Mouse (Mus musculus) limb, embryonic 15.5 days (tissue): ENCODE data around the gene Sfxn3. TPM values are rescaled to one million over a fixed set of nuclear protein-coding genes. Genes with fewer than 3 reads are reported as not detected.

Experiments
- ATAC-seq: fragments of 200-750 bp; cut with Nextera tagmentation; 2 replicates; pipeline ENCODE4 v1.8.0; 2017; ENCODE audit warnings: low read depth, moderate TSS enrichment; ENCODE audit not compliant: insufficient number of reproducible peaks, low FRiP score, low TSS enrichment
- H3K27ac ChIP-seq: fragments of 300-500 bp; sonication (generic); 2 replicates; pipeline ENCODE4 v1.5.1; 2015; ENCODE audit warnings: moderate library complexity, mild to moderate bottlenecking, inconsistent platforms
- H3K27me3 ChIP-seq: fragments of 300-500 bp; sonication (generic); 2 replicates; pipeline ENCODE4 v1.6.1; 2015; ENCODE audit warnings: inconsistent platforms
- H3K36me3 ChIP-seq: fragments of 300-500 bp; sonication (generic); 2 replicates; pipeline ENCODE4 v1.6.1; 2015; ENCODE audit warnings: inconsistent platforms
- H3K4me1 ChIP-seq: fragments of 300-500 bp; sonication (generic); 2 replicates; pipeline ENCODE4 v1.6.1; 2015; ENCODE audit warnings: inconsistent platforms
- H3K4me2 ChIP-seq: fragments of 300-500 bp; sonication (generic); 2 replicates; pipeline ENCODE4 v1.6.1; 2015; ENCODE audit warnings: mild to moderate bottlenecking, inconsistent platforms
- H3K4me3 ChIP-seq: fragments of 300-500 bp; sonication (generic); 2 replicates; pipeline ENCODE4 v1.5.1; 2015; ENCODE audit warnings: mild to moderate bottlenecking, inconsistent platforms
- H3K9ac ChIP-seq: fragments of 300-500 bp; sonication (generic); 2 replicates; pipeline ENCODE4 v1.6.1; 2015; ENCODE audit warnings: inconsistent platforms
- H3K9me3 ChIP-seq: fragments of 300-500 bp; sonication (generic); 2 replicates; pipeline ENCODE4 v1.6.1; 2016; ENCODE audit warnings: inconsistent platforms
- WGBS: fragments of 180-500 bp; shearing (Covaris S2); methylation state at CpG from one replicate; pipeline ENCODE4 v1.1.7; 2015; 5-methylcytosine and 5-hydroxymethylcytosine counted together
- polyA plus RNA-seq: library from polyadenylated mRNA; unstranded; fragments of >200 nt; fragmentation: Nextera tagmentation; extraction: Ambion mirVana; gene quantifications from 2 replicates; pipeline ENCODE4 v1.2.1, GENCODE M21; 2015

The Sfxn3 gene
- polyA plus RNA-seq, 1 experiment from 2014 or later: 33.8 TPM

GRCm38 (mm10) chr19:45067758-45068510 is 20.6 kb downstream of the Sfxn3 start:
- no peak overlapping the region for H3K9ac ChIP-seq
- no peak overlapping the region for H3K4me2 ChIP-seq
- H3K9me3 ChIP-seq: no peaks in the 10 kb centered on the region
- H3K27me3 ChIP-seq: peaks cover 60% of the 10 kb centered on the region
- no peak for ATAC-seq
- H3K4me1 ChIP-seq: peaks cover 4% of the 10 kb centered on the region; the same call in 1 of the 2 replicates
- WGBS: 76% methylated on average over 7 of the region's 7 CpGs
- H3K4me3 ChIP-seq: no peak overlapping the region
- H3K36me3 ChIP-seq: no peaks in the 10 kb centered on the region
- H3K27ac ChIP-seq: no peak overlapping the region

GRCm38 (mm10) chr19:45073871-45074542 is 26.7 kb downstream of the Sfxn3 start:
- Histone ChIP-seq H3K27ac (peak overlapping the region; percentile 99), H3K27me3 (peaks cover 41% of the 10 kb centered on the region), H3K4me2 (peak overlapping the region; percentile 92), H3K9me3 (no peaks in the 10 kb centered on the region), H3K4me1 (peaks cover 44% of the 10 kb centered on the region), H3K4me3 (peak overlapping the region; percentile 69), H3K36me3 (no peaks in the 10 kb centered on the region), H3K9ac (peak overlapping the region; percentile 77)
- WGBS: 8% methylated on average over 20 of the region's 20 CpGs
- no peak for ATAC-seq

GRCm38 (mm10) chr19:45074580-45075322 is 27.4 kb downstream of the Sfxn3 start, which contains the start of gene Kazald1:
Kazald1 (plus strand) TSS chr19:45075241.
- peak within 1 kb of the TSS; percentile 99 for H3K27ac ChIP-seq
- H3K4me3 ChIP-seq: peak within 1 kb of the TSS; percentile 69
- WGBS: under 1% methylated on average over 45 of the region's 45 CpGs
- peaks cover 42% of the 10 kb centered on the region for H3K27me3 ChIP-seq
- H3K9me3 ChIP-seq: no peaks in the 10 kb centered on the region
- H3K4me1 ChIP-seq: peaks cover 50% of the 10 kb centered on the region
- no peaks in the 10 kb centered on the region for H3K36me3 ChIP-seq
- peak; percentile 82 for ATAC-seq
- peak within 1 kb of the TSS; percentile 92 for H3K4me2 ChIP-seq
- peak within 1 kb of the TSS; percentile 77 for H3K9ac ChIP-seq

GRCm38 (mm10) chr19:45075323-45076035 is 28.2 kb downstream of the Sfxn3 start:
- Histone ChIP-seq H3K9ac (peak overlapping the region; percentile 77), H3K9me3 (no peaks in the 10 kb centered on the region), H3K36me3 (no peaks in the 10 kb centered on the region), H3K4me2 (peak overlapping the region; percentile 92), H3K4me1 (peaks cover 57% of the 10 kb centered on the region), H3K4me3 (peak overlapping the region; percentile 69), H3K27me3 (peaks cover 46% of the 10 kb centered on the region), H3K27ac (peak overlapping the region; percentile 99)
- peak; percentile 62 for ATAC-seq
- under 1% methylated on average over 32 of the region's 32 CpGs for WGBS

- peak overlapping the region; percentile 99 for H3K27ac ChIP-seq
- no peak for ATAC-seq
- peak overlapping the region; percentile 69 for H3K4me3 ChIP-seq
- peaks cover 63% of the 10 kb centered on the region for H3K4me1 ChIP-seq
- no peaks in the 10 kb centered on the region for H3K36me3 ChIP-seq
- H3K27me3 ChIP-seq: peaks cover 52% of the 10 kb centered on the region
- H3K9ac ChIP-seq: peak overlapping the region; percentile 77; the same call in 1 of the 2 replicates
- H3K9me3 ChIP-seq: no peaks in the 10 kb centered on the region
- H3K4me2 ChIP-seq: peak overlapping the region; percentile 92
- 11% methylated on average over 17 of the region's 17 CpGs for WGBS
Measured at GRCm38 (mm10) chr19:45076036-45076575, 28.8 kb downstream of the Sfxn3 start.

GRCm38 (mm10) chr19:45076586-45077510 is 29.5 kb downstream of the Sfxn3 start:
- peak overlapping the region; percentile 99 for H3K27ac ChIP-seq
- peaks cover 58% of the 10 kb centered on the region for H3K27me3 ChIP-seq
- H3K4me3 ChIP-seq: peak overlapping the region; percentile 69
- H3K9me3 ChIP-seq: no peaks in the 10 kb centered on the region
- no peak for ATAC-seq
- no peaks in the 10 kb centered on the region for H3K36me3 ChIP-seq
- 1% methylated on average over 62 of the region's 62 CpGs for WGBS
- H3K9ac ChIP-seq: peak overlapping the region; percentile 50
- H3K4me2 ChIP-seq: peak overlapping the region; percentile 92
- H3K4me1 ChIP-seq: peaks cover 66% of the 10 kb centered on the region

GRCm38 (mm10) chr19:45077742-45078645 is 30.7 kb downstream of the Sfxn3 start:
- Histone ChIP-seq H3K9me3 (no peaks in the 10 kb centered on the region), H3K4me2 (peak overlapping the region; percentile 92), H3K36me3 (no peaks in the 10 kb centered on the region), H3K4me3 (peak overlapping the region; percentile 69), H3K9ac (no peak overlapping the region), H3K4me1 (peaks cover 66% of the 10 kb centered on the region), H3K27me3 (peaks cover 68% of the 10 kb centered on the region), H3K27ac (peak overlapping the region; percentile 11; the same call in 1 of the 2 replicates)
- 8% methylated on average over 20 of the region's 20 CpGs for WGBS
- ATAC-seq: no peak

GRCm38 (mm10) chr19:45078971-45079764 is 31.9 kb downstream of the Sfxn3 start:
- peak overlapping the region; percentile 80 for H3K27ac ChIP-seq
- 7% methylated on average over 17 of the region's 17 CpGs for WGBS
- peaks cover 64% of the 10 kb centered on the region for H3K4me1 ChIP-seq
- H3K4me3 ChIP-seq: peak overlapping the region; percentile 35
- H3K27me3 ChIP-seq: peaks cover 76% of the 10 kb centered on the region
- peak overlapping the region; percentile 70 for H3K4me2 ChIP-seq
- no peaks in the 10 kb centered on the region for H3K9me3 ChIP-seq
- no peak for ATAC-seq
- H3K36me3 ChIP-seq: no peaks in the 10 kb centered on the region
- H3K9ac ChIP-seq: no peak overlapping the region
